In the genomic region with DNA sequence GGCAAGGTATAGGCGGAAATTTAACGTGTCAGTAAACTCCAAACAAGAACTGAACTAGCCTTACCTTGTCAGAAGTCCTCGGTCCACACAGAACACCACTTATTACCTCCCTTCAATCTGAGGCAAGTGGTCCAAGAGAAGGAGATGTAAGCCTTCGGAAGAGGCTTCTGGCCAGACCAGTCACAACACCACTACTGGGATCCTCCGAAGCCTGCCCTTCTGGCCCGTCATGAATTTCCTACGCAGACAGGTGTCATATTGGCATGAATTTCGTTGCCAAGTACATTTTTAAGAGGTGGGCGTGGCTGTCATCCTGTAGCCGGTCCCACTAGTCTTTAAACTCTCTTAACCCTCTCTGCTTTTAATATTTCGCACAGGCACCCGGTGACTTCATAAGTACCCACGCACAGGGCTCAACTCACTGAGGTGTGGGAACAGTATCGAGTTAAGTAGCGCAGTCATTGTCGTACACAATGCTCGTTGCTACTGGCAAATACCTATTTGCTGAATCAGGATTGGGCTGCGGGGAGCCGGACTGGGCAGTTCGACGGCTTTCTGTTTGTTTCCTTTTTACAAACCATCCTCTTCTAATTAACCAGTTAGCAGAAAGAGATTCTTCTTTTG, we compare ENCODE assay signal across 19 mouse cellular contexts.
DNase-seq lines count a peak whose midpoint lies in the region; ATAC-seq lines count a peak whose summit lies in the region.
"Had no signal": no experiment of that assay in that cellular context is flagged by ENCODE, and none has a peak within 500 bp of the region (broad histone marks: within the 10 kb centered on the region; RNA-seq: fewer than 3 reads in every experiment).

No protein-coding gene starts in this region.

- no peaks in the 10 kb centered on the region for H3K9me3 ChIP-seq in heart, embryonic 15.5 days (replicated peaks)
- H3K9me3 ChIP-seq in embryonic facial prominence, embryonic 13.5 days: no peaks in the 10 kb centered on the region
- no peaks in the 10 kb centered on the region for H3K9me3 ChIP-seq in intestine, embryonic 15.5 days
- no peaks in the 10 kb centered on the region for H3K9me3 ChIP-seq in midbrain, embryonic 11.5 days (ENCODE audit: control insufficient read depth, low read length)
- H3K9me3 ChIP-seq: hindbrain, embryonic 15.5 days; liver, embryonic 12.5 days; midbrain, embryonic 12.5 days; neural tube, embryonic 12.5 days had no signal

- WGBS in heart, embryonic 15.5 days: 61% methylated on average over 21 of the region's 21 CpGs
- WGBS in embryonic facial prominence, embryonic 13.5 days: 46% methylated on average over 21 of the region's 21 CpGs
- WGBS in intestine, embryonic 15.5 days: 65% methylated on average over 21 of the region's 21 CpGs
- 79% methylated on average over 21 of the region's 21 CpGs for WGBS in midbrain, embryonic 11.5 days

- no peak overlapping the region for H3K4me3 ChIP-seq in heart, embryonic 15.5 days
- no peak overlapping the region for H3K4me3 ChIP-seq in embryonic facial prominence, embryonic 13.5 days
- no peak overlapping the region for H3K4me3 ChIP-seq in intestine, embryonic 15.5 days (replicated peaks)
- H3K4me3 ChIP-seq in midbrain, embryonic 11.5 days (ENCODE audit: low read depth, low read length): no peak overlapping the region
- H3K4me3 ChIP-seq: hindbrain, embryonic 15.5 days; liver, embryonic 12.5 days; midbrain, embryonic 12.5 days; neural tube, embryonic 12.5 days had no signal

- H3K4me1 ChIP-seq in heart, embryonic 15.5 days (replicated peaks): no peaks in the 10 kb centered on the region
- H3K4me1 ChIP-seq in embryonic facial prominence, embryonic 13.5 days: peaks cover 18% of the 10 kb centered on the region
- no peaks in the 10 kb centered on the region for H3K4me1 ChIP-seq in intestine, embryonic 15.5 days (replicated peaks)
- H3K4me1 ChIP-seq in midbrain, embryonic 11.5 days (ENCODE audit: control insufficient read depth, insufficient read depth, low read length): no peaks in the 10 kb centered on the region
- H3K4me1 ChIP-seq: liver, embryonic 12.5 days had no signal

- ATAC-seq in heart, embryonic 15.5 days (replicated peaks; ENCODE audit: insufficient number of reproducible peaks, insufficient read depth, low FRiP score, low read depth): no peak
- no peak for ATAC-seq in embryonic facial prominence, embryonic 13.5 days (ENCODE audit: insufficient number of reproducible peaks, insufficient read depth, low FRiP score, low TSS enrichment, low read depth)
- peak; percentile 59 for ATAC-seq in intestine, embryonic 15.5 days
- no peak for ATAC-seq in midbrain, embryonic 11.5 days (ENCODE audit: low FRiP score)
- ATAC-seq: liver, embryonic 12.5 days had no signal

- H3K9ac ChIP-seq in heart, embryonic 15.5 days: no peak overlapping the region
- H3K9ac ChIP-seq in embryonic facial prominence, embryonic 13.5 days: no peak overlapping the region
- H3K9ac ChIP-seq in intestine, embryonic 15.5 days: no peak overlapping the region
- no peak overlapping the region for H3K9ac ChIP-seq in midbrain, embryonic 11.5 days (ENCODE audit: low read length)
- H3K9ac ChIP-seq: hindbrain, embryonic 15.5 days; liver, embryonic 12.5 days; midbrain, embryonic 12.5 days; neural tube, embryonic 12.5 days had no signal

- H3K4me2 ChIP-seq in heart, embryonic 15.5 days: peak overlapping the region; percentile 12; the same call in 1 of the 2 replicates
- peak overlapping the region; percentile 29 for H3K4me2 ChIP-seq in embryonic facial prominence, embryonic 13.5 days
- peak overlapping the region; percentile 28; the same call in 1 of the 2 replicates for H3K4me2 ChIP-seq in intestine, embryonic 15.5 days (replicated peaks)
- H3K4me2 ChIP-seq in midbrain, embryonic 11.5 days: no peak overlapping the region
- H3K4me2 ChIP-seq: hindbrain, embryonic 15.5 days; liver, embryonic 12.5 days; midbrain, embryonic 12.5 days; neural tube, embryonic 12.5 days had no signal

- H3K27ac ChIP-seq in heart, embryonic 15.5 days: no peak overlapping the region
- no peak overlapping the region for H3K27ac ChIP-seq in embryonic facial prominence, embryonic 13.5 days
- H3K27ac ChIP-seq in intestine, embryonic 15.5 days: no peak overlapping the region
- no peak overlapping the region for H3K27ac ChIP-seq in midbrain, embryonic 11.5 days (ENCODE audit: low read depth, low read length)
- H3K27ac ChIP-seq: hindbrain, embryonic 15.5 days; liver, embryonic 12.5 days; midbrain, embryonic 12.5 days; neural tube, embryonic 12.5 days had no signal

- no peaks in the 10 kb centered on the region for H3K36me3 ChIP-seq in heart, embryonic 15.5 days
- H3K36me3 ChIP-seq in embryonic facial prominence, embryonic 13.5 days: no peaks in the 10 kb centered on the region
- no peaks in the 10 kb centered on the region for H3K36me3 ChIP-seq in intestine, embryonic 15.5 days
- no peaks in the 10 kb centered on the region for H3K36me3 ChIP-seq in midbrain, embryonic 11.5 days (ENCODE audit: control insufficient read depth, insufficient read depth, low read length)
- H3K36me3 ChIP-seq: hindbrain, embryonic 15.5 days; liver, embryonic 12.5 days; midbrain, embryonic 12.5 days; neural tube, embryonic 12.5 days had no signal

- no peaks in the 10 kb centered on the region for H3K27me3 ChIP-seq in heart, embryonic 15.5 days
- H3K27me3 ChIP-seq in embryonic facial prominence, embryonic 13.5 days: no peaks in the 10 kb centered on the region
- H3K27me3 ChIP-seq in intestine, embryonic 15.5 days (replicated peaks): no peaks in the 10 kb centered on the region
- no peaks in the 10 kb centered on the region for H3K27me3 ChIP-seq in midbrain, embryonic 11.5 days (ENCODE audit: control insufficient read depth, insufficient read depth, low read length)
- H3K27me3 ChIP-seq: CH12.LX; hindbrain, embryonic 15.5 days; liver, embryonic 12.5 days; midbrain, embryonic 12.5 days; neural tube, embryonic 12.5 days had no signal

- DNase-seq in heart, adult 8-10 months (ENCODE audit: low spot score): no peak
- DNase-seq in lung, postnatal 25 days (ENCODE audit: low spot score): peak; percentile 41
- no peak for DNase-seq in left cerebral cortex, adult 11 months (ENCODE audit: low spot score)
- no peak for DNase-seq in midbrain, embryonic 11.5 days (ENCODE audit: low spot score, missing footprints)
- no peak for DNase-seq in layer of hippocampus, postnatal 10 days (ENCODE audit: low spot score in 2 of 2)
- DNase-seq: adrenal gland, postnatal 10 days; heart, adult 11 months; kidney, postnatal 25 days; layer of hippocampus, postnatal 36 days; retina, postnatal 1 day; thymus, postnatal 4 days had no signal
